ENCODE assay signal across 19 mouse cellular contexts in the genomic region with DNA sequence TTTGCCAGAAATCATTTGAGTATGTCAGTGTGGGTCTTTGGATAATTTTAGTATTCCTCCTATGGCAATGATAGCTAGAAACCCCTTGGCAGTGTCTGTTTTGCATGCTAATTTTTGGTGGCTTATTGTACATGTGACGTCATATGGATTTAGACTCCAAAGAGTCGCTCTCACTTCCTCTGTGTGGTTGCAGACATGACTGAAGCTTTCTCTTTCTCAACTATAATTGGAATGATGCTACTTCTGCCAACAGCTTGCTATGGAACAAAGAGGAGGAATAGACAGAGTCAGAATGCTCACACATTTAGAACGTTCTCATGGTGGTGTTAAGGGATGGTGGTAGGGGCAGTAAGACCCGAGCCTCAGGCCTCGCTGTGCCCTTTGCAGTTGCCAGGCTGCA.
A peak's percentile ranks its signal among the peaks of the same experiment; 100 is the strongest.
DNase-seq lines count a peak whose midpoint lies in the region; ATAC-seq and TF ChIP-seq lines count a peak whose summit lies in the region.
"Had no signal": no experiment of that assay in that cellular context is flagged by ENCODE, and none has a peak within 500 bp of the region (broad histone marks: within the 10 kb centered on the region; RNA-seq: fewer than 3 reads in every experiment).

No protein-coding gene starts in this region.

- H3K27me3 ChIP-seq in heart, postnatal 0 days (ENCODE audit: control insufficient read depth, insufficient read depth, low read length): no peaks in the 10 kb centered on the region
- H3K27me3 ChIP-seq in hindbrain, embryonic 13.5 days: no peaks in the 10 kb centered on the region
- H3K27me3 ChIP-seq: heart, embryonic 13.5 days; kidney, embryonic 15.5 days; neural tube, embryonic 12.5 days had no signal

- TF ChIP-seq EP300 in heart, postnatal 0 days (IDR thresholded peaks at IDR 0.05; ENCODE audit: low read depth): no peak

- no peak overlapping the region for H3K4me2 ChIP-seq in heart, postnatal 0 days (ENCODE audit: low read depth, low read length)
- H3K4me2 ChIP-seq in hindbrain, embryonic 13.5 days: no peak overlapping the region
- H3K4me2 ChIP-seq: heart, embryonic 13.5 days; kidney, embryonic 15.5 days; neural tube, embryonic 12.5 days had no signal

- no peak overlapping the region for H3K4me3 ChIP-seq in heart, postnatal 0 days (ENCODE audit: low read depth, low read length)
- no peak overlapping the region for H3K4me3 ChIP-seq in hindbrain, embryonic 13.5 days
- H3K4me3 ChIP-seq: erythroblast, embryonic 14.5 days; heart, embryonic 13.5 days; kidney, embryonic 15.5 days; limb, embryonic 10.5 days; neural tube, embryonic 12.5 days had no signal

- 74% methylated on average over 5 of the region's 5 CpGs for WGBS in heart, postnatal 0 days
- WGBS in hindbrain, embryonic 13.5 days: 87% methylated on average over 5 of the region's 5 CpGs

- no peaks in the 10 kb centered on the region for H3K4me1 ChIP-seq in heart, postnatal 0 days (ENCODE audit: control insufficient read depth, insufficient read depth)
- H3K4me1 ChIP-seq in hindbrain, embryonic 13.5 days (replicated peaks): no peaks in the 10 kb centered on the region
- H3K4me1 ChIP-seq: neural tube, embryonic 12.5 days had no signal

- H3K27ac ChIP-seq in heart, postnatal 0 days (ENCODE audit: low read depth): no peak overlapping the region
- H3K27ac ChIP-seq in hindbrain, embryonic 13.5 days: no peak overlapping the region
- H3K27ac ChIP-seq: heart, embryonic 13.5 days; kidney, embryonic 15.5 days; liver, embryonic 14.5 days; neural tube, embryonic 12.5 days; stomach, postnatal 0 days had no signal

- peak; percentile 46 for DNase-seq in heart, postnatal 0 days (ENCODE audit: low spot score)
- DNase-seq in heart, adult 9 months (ENCODE audit: low spot score in 2 of 2): no peak
- peak; percentile 74 for DNase-seq in Muller cell, postnatal 12 days (ENCODE audit: inconsistent ontology term)
- DNase-seq in kidney, adult 9 months: no peak
- DNase-seq: adrenal gland, adult 8-10 months; cerebellum, adult 8-10 months; thymus, postnatal 36 days had no signal

- no peak overlapping the region for H3K9ac ChIP-seq in heart, postnatal 0 days (replicated peaks; ENCODE audit: low read depth, low read length)
- H3K9ac ChIP-seq in hindbrain, embryonic 13.5 days: no peak overlapping the region
- H3K9ac ChIP-seq: heart, embryonic 13.5 days; kidney, embryonic 15.5 days; liver, embryonic 14.5 days; neural tube, embryonic 12.5 days had no signal

- TF ChIP-seq CTCF in heart, postnatal 0 days (IDR thresholded peaks at IDR 0.05; ENCODE audit: low read depth): no peak

- H3K36me3 ChIP-seq in heart, postnatal 0 days (replicated peaks; ENCODE audit: control insufficient read depth, insufficient read depth, low read length): no peaks in the 10 kb centered on the region
- H3K36me3 ChIP-seq in hindbrain, embryonic 13.5 days: no peaks in the 10 kb centered on the region
- H3K36me3 ChIP-seq: limb, embryonic 10.5 days; neural tube, embryonic 12.5 days had no signal

- no peak for ATAC-seq in heart, postnatal 0 days (ENCODE audit: insufficient read depth, low read depth)
- ATAC-seq in common myeloid progenitor, adult 5-6 weeks (replicated peaks; ENCODE audit: low read depth, poor library complexity, severe bottlenecking): peak; percentile 73
- ATAC-seq in monocyte, adult 5-6 weeks (replicated peaks; ENCODE audit: insufficient number of reproducible peaks, low FRiP score, low TSS enrichment, poor library complexity, severe bottlenecking): peak; percentile 89
- no peak for ATAC-seq in hindbrain, embryonic 13.5 days (ENCODE audit: low FRiP score)
- ATAC-seq: inflammation-experienced regulatory T-cells, adult 6 months; lung, postnatal 0 days had no signal

- H3K9me3 ChIP-seq in heart, postnatal 0 days (replicated peaks; ENCODE audit: control insufficient read depth, low read length): no peaks in the 10 kb centered on the region
- H3K9me3 ChIP-seq in hindbrain, embryonic 13.5 days: no peaks in the 10 kb centered on the region
- H3K9me3 ChIP-seq: heart, embryonic 13.5 days; kidney, embryonic 15.5 days; limb, embryonic 10.5 days; neural tube, embryonic 12.5 days had no signal

Comparison
In these comparisons a context has a peak if more than half of its experiments do, and no peak if none do; other contexts are left out.
1. DNase-seq: peak in heart, postnatal 0 days (single experiment) and Muller cell, postnatal 12 days (single experiment); none in heart, adult 9 months (0 of 2) and kidney, adult 9 months (single experiment).
2. ATAC-seq: peak in common myeloid progenitor, adult 5-6 weeks (single experiment) and monocyte, adult 5-6 weeks (single experiment); none in heart, postnatal 0 days (single experiment) and hindbrain, embryonic 13.5 days (single experiment).